Mouse (Mus musculus): ENCODE results near the gene Rps6.

- TF ChIP-seq CTCF (IDR thresholded peaks at IDR 0.05 in 2 of 3, conservative IDR thresholded peaks at IDR 0.05 in 1 of 3; ENCODE audit: control insufficient read depth in 1 of 3, insufficient read depth in 1 of 3, low read depth in 2 of 3, low read length in 3 of 3, poor library complexity in 1 of 3, severe bottlenecking in 1 of 3) (no peak), TBP (IDR thresholded peaks at IDR 0.05; ENCODE audit: low read depth, low read length) (no peak), POLR2A (IDR thresholded peaks at IDR 0.05; ENCODE audit: control insufficient read depth in 1 of 2, insufficient read depth in 1 of 2, low read depth in 1 of 2, low read length in 2 of 2, poor library complexity in 1 of 2) (no peak), MEF2A (IDR thresholded peaks at IDR 0.05; ENCODE audit: extremely low read depth, insufficient replicate concordance, low read depth, low read length, poor library complexity, severe bottlenecking) (no peak), TAL1 (IDR thresholded peaks at IDR 0.05; ENCODE audit: low read length) (no peak), SIN3A (IDR thresholded peaks at IDR 0.05; ENCODE audit: low read length) (no peak), HCFC1 (IDR thresholded peaks at IDR 0.05; ENCODE audit: low read depth, low read length) (no peak), ZKSCAN1 (IDR thresholded peaks at IDR 0.05; ENCODE audit: low read depth, low read length) (no peak), KAT2A (conservative IDR thresholded peaks at IDR 0.05; ENCODE audit: low read depth, low read length) (no peak), USF1 (IDR thresholded peaks at IDR 0.05; ENCODE audit: low read depth, low read length) (no peak), UBTF (IDR thresholded peaks at IDR 0.05; ENCODE audit: borderline replicate concordance, insufficient read depth, low read depth, low read length) (no peak)
Observed at GRCm38 (mm10) chr4:86847246-86847645, 10.0 kb downstream of the Rps6 start.

Measured in MEL (cell line).